Mouse (Mus musculus) right cerebral cortex, postnatal 10 days (tissue): Measurements from ENCODE around the gene Exosc10.

Experiments used
- DNase-seq, 2 experiments: peaks; one replicate each; pipeline ENCODE4 v3.0.0; 2021; ENCODE audit warnings: low spot score in 2 of 2

Gene Exosc10

DNA sequence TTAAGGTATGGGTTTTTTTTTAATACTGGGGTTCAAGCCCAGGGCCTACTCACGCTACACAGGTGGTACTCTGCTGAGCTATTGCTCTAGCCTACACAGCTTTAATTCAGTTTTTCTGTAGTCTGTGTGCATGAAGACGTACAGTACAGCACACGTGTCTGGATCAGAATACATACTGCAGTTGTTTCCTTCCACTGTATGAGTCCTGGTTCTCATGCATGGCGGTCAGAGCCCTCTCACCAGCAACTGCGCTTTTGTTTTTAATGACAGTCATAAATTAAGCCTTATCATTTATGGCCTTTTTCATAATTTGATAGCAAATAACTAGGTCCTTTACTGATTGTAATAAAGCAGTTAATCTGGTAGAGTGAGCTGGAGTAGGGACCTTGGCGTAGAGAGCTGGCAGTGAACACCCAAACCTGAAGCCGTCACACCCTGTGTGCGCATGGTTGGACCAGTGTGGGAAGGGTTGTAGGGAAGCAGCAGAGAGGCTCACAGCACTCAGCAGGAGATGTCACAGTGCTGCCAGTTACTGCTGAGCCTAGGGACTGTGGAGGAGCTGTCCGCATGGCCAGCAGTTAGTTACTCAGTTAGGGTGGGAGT lies 12.6 kb downstream of the Exosc10 start:
- DNase-seq, result no peak

DNA sequence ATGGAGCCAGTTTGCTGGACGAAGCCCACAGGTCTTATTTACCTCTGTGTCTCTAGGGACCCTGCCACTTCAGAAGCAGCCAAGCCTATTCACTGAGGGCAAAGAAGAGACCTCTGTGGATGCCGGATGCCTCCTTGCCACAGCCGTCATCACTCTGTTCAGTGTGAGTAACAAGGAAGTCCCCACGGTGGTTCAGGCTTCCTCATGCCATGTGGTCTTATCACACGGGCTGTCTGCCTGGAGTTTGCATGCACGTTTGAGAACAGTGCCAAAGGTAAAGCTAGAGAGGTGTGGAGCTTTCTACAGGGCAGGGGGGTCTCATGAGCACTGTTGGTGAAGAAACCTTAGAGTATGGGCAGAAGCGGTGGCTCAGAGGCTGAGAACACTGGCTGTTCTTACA lies 15.0 kb downstream of the Exosc10 start:
- no peak for DNase-seq

DNA sequence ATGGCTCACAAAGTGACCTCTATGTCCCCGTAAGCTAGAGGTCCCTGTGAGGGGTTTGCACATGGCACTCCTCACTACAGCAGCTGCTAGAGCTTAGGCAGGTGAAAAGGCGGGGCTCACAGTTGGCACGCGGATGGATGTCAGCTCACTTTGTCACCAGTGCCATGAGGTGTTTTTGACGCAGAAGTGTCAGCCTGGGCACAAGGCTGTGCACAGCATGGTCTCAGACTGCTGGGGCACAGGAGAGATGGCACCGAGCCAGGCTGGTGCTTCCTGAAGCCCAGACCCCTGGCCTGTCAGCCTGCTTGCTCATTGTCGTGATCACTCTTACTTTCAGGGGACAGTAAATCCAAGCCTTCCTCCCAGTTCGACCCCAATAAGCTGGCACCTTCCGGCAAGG lies 22.5 kb downstream of the Exosc10 start:
- DNase-seq, result no peak

- DNase-seq, result no peak
These were observed 23.2 kb downstream of the Exosc10 start for GRCm38 (mm10) chr4:148581422-148581821.

DNA sequence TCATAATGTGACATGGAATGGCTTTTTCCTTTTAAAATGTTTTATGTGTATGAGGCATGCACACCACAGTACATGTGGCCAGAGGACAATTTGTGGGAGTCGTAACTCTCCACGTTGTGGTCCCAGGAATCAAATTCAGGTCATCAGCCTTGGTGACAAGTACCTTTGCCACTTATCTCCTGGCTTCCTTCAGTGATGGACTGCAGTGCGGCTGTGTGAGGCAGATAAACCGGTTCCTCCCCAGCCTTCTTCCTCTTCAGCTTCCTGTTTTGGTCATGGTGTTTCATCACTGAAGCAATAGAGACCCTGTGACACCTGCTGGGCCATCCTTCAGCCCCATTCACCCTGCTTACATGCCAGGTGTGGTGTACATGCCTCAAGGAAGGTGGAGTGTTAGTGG lies 25.0 kb downstream of the Exosc10 start:
- no peak for DNase-seq

DNA sequence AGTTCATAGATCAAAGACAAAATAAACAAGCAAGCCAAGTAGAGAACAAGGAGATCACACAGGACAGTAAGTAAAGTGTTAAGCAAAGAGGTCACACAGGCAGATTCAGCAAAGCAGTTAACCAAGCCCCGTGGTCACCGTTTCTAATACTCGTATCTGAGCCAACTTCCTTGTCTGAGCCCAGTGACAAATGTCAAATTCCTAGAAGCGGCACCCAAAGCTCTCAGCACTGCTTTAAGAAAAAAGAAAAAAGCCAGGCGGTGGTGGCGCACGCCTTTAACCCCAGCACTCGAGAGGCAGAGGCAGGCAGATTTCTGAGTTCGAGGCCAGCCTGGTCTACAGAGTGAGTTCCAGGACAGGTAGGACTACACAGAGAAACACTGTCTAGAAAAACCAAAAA lies 28.4 kb downstream of the Exosc10 start:
- no peak for DNase-seq

- DNase-seq, result peak; percentile 68 to 73
These were observed 30.6 kb downstream of the Exosc10 start for GRCm38 (mm10) chr4:148588793-148589192.

DNA sequence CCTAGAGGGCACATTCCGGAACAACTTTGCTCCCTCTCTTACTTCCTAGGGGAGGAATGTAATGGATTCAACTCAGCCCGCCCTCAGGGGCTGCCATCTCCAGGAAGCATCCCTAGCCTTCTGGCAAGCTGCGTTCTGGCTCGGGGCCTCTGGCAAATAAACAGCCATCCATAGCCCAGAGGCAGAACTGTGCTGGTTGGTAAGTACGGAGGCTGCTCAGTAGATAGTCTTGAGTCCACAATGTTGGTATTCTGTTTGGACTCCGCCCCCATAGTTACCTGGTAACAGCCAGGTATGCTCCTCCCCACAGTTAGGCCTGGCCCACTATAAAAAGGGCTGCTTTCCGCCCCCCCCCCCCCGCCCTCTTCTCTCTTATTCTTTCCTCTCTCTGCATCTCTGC lies 31.3 kb downstream of the Exosc10 start:
- peak; percentile 71 to 73 for DNase-seq

GRCm38 (mm10) chr4:148590421-148591170 lies 32.4 kb downstream of the Exosc10 start:
- peak; percentile 65 to 71 for DNase-seq

DNA sequence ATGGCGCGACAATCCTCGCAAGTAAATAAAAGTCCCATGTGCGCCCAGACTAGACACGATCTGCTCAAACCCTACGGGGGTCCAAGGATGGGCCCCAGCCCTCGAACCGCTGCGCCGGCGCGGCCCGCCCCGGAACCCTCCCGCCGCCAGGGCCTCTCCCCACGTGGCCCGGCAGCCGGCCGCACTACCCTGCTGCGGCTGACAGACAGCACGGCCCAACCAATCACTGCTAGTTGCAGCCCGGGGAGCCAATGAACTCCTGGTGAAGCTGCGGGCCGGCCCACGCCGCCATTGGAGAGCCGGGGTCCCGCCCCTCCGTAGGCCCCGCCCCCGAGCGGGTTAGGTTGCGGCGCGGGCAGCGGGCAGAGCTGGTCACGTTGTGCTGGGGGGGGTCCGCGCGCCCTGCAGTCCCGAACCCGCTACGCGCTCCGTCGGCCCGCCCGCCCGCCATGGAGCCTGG lies 33.0 kb downstream of the Exosc10 start, which contains the start of gene Srm:
TSS of gene Srm (plus strand) at position 333 of the 460 bp plus-strand sequence.
- DNase-seq, result peak; percentile 99 to 100

- DNase-seq, result peak in 1 of 2 experiments; percentile 61
These were observed 33.6 kb downstream of the Exosc10 start for GRCm38 (mm10) chr4:148591637-148592380.

GRCm38 (mm10) chr4:148593996-148594395 lies 35.8 kb downstream of the Exosc10 start:
- DNase-seq, result no peak

DNA sequence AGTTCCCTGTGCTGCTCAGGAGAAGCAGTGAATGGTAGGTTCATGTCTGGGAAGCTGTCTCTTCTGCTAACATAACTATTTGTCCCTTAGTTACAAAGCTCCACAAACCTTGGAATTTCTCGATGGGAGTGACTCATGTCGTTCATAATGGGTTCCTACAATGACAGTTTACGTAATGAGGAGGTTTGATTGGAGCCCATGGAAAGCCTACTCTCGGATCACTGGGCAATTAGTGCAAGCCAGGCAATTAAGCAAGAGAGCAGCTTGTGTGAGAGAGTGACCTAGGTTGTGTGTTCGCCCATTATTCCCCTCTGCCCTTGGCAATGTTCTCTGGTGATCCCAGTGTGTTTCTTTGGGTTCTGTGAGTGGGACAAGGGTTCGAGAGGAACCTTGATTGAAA lies 37.7 kb downstream of the Exosc10 start:
- no peak for DNase-seq

DNA sequence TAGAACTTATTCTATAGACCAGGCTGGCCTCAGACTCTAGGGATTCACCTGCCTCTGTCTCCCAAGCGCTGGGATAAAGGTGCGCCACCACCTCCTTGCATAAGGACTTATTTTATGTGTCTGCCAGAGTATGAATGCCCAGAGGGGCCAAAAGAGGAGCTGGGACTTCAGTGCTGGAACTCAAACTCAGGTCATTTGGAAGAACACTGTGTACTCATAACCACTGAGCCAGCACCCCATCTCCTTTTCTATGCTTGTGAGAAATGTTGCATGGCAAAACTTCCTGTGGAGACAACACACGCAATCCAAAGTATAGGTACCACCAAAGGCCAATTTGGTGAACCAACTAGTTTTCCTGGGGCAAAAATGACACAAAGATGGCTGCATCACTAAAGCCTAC lies 38.5 kb downstream of the Exosc10 start:
- no peak for DNase-seq

- DNase-seq, result no peak
These were observed 40.6 kb downstream of the Exosc10 start for GRCm38 (mm10) chr4:148598826-148599225.

DNA sequence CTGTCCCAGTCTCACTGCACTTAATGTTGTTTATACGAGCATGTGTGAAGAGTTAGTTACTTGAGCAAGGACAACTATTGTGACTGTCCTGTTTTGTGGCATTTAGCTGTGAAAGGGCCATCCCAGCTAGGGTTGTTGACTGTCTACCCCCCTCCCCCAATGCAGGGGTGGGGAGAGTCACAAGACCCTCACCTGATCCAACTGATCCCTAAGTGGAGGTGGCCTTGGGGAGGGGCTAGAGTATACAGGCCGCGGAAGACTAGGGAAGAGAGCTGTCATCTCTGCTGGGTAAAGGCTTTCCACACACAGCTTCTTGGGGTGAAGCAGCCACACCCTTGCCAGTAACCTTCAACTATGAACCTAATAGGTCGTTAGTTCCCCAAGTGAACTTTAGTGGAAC lies 42.1 kb downstream of the Exosc10 start:
- DNase-seq, result no peak

- DNase-seq, result no peak
These were observed 43.6 kb downstream of the Exosc10 start for GRCm38 (mm10) chr4:148601871-148602270.

DNA sequence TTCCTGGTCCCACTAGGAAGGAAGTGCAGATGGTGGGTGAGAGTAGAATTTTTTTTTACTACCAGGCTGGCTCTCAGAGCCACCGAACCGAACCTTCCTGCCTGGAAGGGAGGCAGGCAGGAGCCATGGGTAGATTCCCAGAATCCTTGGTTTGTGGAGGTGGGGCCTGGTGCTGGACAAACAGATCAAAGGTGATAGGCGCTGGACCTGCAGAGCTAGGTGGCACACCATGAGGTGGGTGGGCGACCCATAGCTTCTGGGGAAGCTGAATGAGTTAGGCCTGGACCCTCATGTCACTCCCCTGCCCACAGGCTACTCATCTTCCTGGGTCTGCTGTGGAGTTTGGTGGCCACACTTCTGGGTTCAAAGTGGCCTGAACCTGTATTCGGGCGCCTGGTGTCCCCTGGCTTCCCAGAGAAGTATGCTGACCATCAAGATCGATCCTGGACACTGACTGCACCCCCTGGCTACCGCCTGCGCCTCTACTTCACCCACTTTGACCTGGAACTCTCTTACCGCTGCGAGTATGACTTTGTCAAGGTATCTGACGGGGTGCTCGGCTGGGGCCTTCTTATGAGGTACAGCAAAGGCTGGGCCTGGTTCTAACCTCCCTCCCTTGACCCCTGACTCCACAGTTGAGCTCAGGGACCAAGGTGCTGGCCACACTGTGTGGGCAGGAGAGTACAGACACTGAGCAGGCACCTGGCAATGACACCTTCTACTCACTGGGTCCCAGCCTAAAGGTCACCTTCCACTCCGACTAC lies 44.3 kb downstream of the Exosc10 start, which contains the start of gene Masp2:
TSS of gene Masp2 (plus strand) at position 198 of the 764 bp plus-strand sequence.
- DNase-seq, result no peak

GRCm38 (mm10) chr4:148603376-148604139 lies 45.3 kb downstream of the Exosc10 start:
- DNase-seq, result no peak

- peak; percentile 66 to 71 for DNase-seq
These were observed 45.9 kb downstream of the Exosc10 start for GRCm38 (mm10) chr4:148604141-148604540.
